Mouse (Mus musculus): ENCODE data around the gene Acss2. TPM values are rescaled to one million over a fixed set of nuclear protein-coding genes. Genes with fewer than 3 reads are reported as not detected.

The Acss2 gene
- total and polyA plus RNA-seq, 2 experiments from 2014 or later = 18.6 to 25.3 TPM

- H3K9me3 ChIP-seq (ENCODE audit: low read length) = no peaks in the 10 kb centered on the region
- 86% methylated on average over 9 of the region's 9 CpGs for WGBS
- no peak for DNase-seq (ENCODE audit: low spot score)
- no peak for ATAC-seq (ENCODE audit: low FRiP score)
- H3K27me3 ChIP-seq (ENCODE audit: insufficient read depth, low read length) = no peaks in the 10 kb centered on the region
- no peaks in the 10 kb centered on the region for H3K36me3 ChIP-seq (ENCODE audit: insufficient read depth, low read length)
- H3K27ac ChIP-seq (ENCODE audit: low read depth, low read length) = no peak overlapping the region
- H3K4me1 ChIP-seq (ENCODE audit: insufficient read depth, low read length) = peaks cover 3% of the 10 kb centered on the region; the same call in 1 of the 2 replicates
- no peak for TF ChIP-seq CTCF (IDR thresholded peaks at IDR 0.05)
- no peak overlapping the region for H3K4me2 ChIP-seq (ENCODE audit: low read depth, low read length, poor library complexity, severe bottlenecking)
- H3K9ac ChIP-seq (replicated peaks; ENCODE audit: low read length, poor library complexity, severe bottlenecking) = no peak overlapping the region
- H3K4me3 ChIP-seq (ENCODE audit: low read depth, low read length) = no peak overlapping the region
Measured at GRCm38 (mm10) chr2:155611834-155612550, 94.2 kb downstream of the Acss2 start.

GRCm38 (mm10) chr2:155613326-155613755 is 95.6 kb downstream of the Acss2 start:
- Histone ChIP-seq H3K36me3 (ENCODE audit: insufficient read depth, low read length) (no peaks in the 10 kb centered on the region), H3K4me3 (ENCODE audit: low read depth, low read length) (peak overlapping the region; percentile 17), H3K9ac (replicated peaks; ENCODE audit: low read length, poor library complexity, severe bottlenecking) (no peak overlapping the region), H3K27me3 (ENCODE audit: insufficient read depth, low read length) (no peaks in the 10 kb centered on the region), H3K4me2 (ENCODE audit: low read depth, low read length, poor library complexity, severe bottlenecking) (peak overlapping the region; percentile 28), H3K27ac (ENCODE audit: low read depth, low read length) (no peak overlapping the region), H3K9me3 (ENCODE audit: low read length) (no peaks in the 10 kb centered on the region), H3K4me1 (ENCODE audit: insufficient read depth, low read length) (peaks cover 3% of the 10 kb centered on the region; the same call in 1 of the 2 replicates)
- 8% methylated on average over 20 of the region's 20 CpGs for WGBS
- peak; percentile 79 for ATAC-seq (ENCODE audit: low FRiP score)
- no peak for TF ChIP-seq CTCF (IDR thresholded peaks at IDR 0.05)
- DNase-seq (ENCODE audit: low spot score) = peak; percentile 66

GRCm38 (mm10) chr2:155613953-155614352 is 96.2 kb downstream of the Acss2 start:
- H3K4me3 ChIP-seq (ENCODE audit: low read depth, low read length) = no peak overlapping the region
- TF ChIP-seq CTCF (IDR thresholded peaks at IDR 0.05) = no peak
- no peak overlapping the region for H3K27ac ChIP-seq (ENCODE audit: low read depth, low read length)
- no peaks in the 10 kb centered on the region for H3K36me3 ChIP-seq (ENCODE audit: insufficient read depth, low read length)
- no peaks in the 10 kb centered on the region for H3K9me3 ChIP-seq (ENCODE audit: low read length)
- peak overlapping the region; percentile 28; the same call in 1 of the 2 replicates for H3K4me2 ChIP-seq (ENCODE audit: low read depth, low read length, poor library complexity, severe bottlenecking)
- H3K9ac ChIP-seq (replicated peaks; ENCODE audit: low read length, poor library complexity, severe bottlenecking) = no peak overlapping the region
- DNase-seq (ENCODE audit: low spot score) (no peak), ATAC-seq (ENCODE audit: low FRiP score) (no peak)
- 73% methylated on average over 8 of the region's 8 CpGs for WGBS
- H3K27me3 ChIP-seq (ENCODE audit: insufficient read depth, low read length) = no peaks in the 10 kb centered on the region
- H3K4me1 ChIP-seq (ENCODE audit: insufficient read depth, low read length) = peaks cover 3% of the 10 kb centered on the region; the same call in 1 of the 2 replicates

GRCm38 (mm10) chr2:155616971-155617370 is 99.2 kb downstream of the Acss2 start:
- no peaks in the 10 kb centered on the region for H3K9me3 ChIP-seq (ENCODE audit: low read length)
- H3K27me3 ChIP-seq (ENCODE audit: insufficient read depth, low read length) = no peaks in the 10 kb centered on the region; the same call in 1 of the 2 replicates
- no peak overlapping the region for H3K27ac ChIP-seq (ENCODE audit: low read depth, low read length)
- WGBS = 58% methylated on average over 6 of the region's 6 CpGs
- H3K9ac ChIP-seq (replicated peaks; ENCODE audit: low read length, poor library complexity, severe bottlenecking) = no peak overlapping the region
- H3K4me2 ChIP-seq (ENCODE audit: low read depth, low read length, poor library complexity, severe bottlenecking) = no peak overlapping the region
- no peak for TF ChIP-seq CTCF (IDR thresholded peaks at IDR 0.05)
- ATAC-seq (ENCODE audit: low FRiP score) (no peak), DNase-seq (ENCODE audit: low spot score) (no peak)
- H3K4me1 ChIP-seq (ENCODE audit: insufficient read depth, low read length) = peaks cover 3% of the 10 kb centered on the region; the same call in 1 of the 2 replicates
- no peaks in the 10 kb centered on the region for H3K36me3 ChIP-seq (ENCODE audit: insufficient read depth, low read length)
- no peak overlapping the region for H3K4me3 ChIP-seq (ENCODE audit: low read depth, low read length)

- Histone ChIP-seq H3K36me3 (ENCODE audit: insufficient read depth, low read length) (no peaks in the 10 kb centered on the region), H3K9ac (replicated peaks; ENCODE audit: low read length, poor library complexity, severe bottlenecking) (no peak overlapping the region), H3K27me3 (ENCODE audit: insufficient read depth, low read length) (no peaks in the 10 kb centered on the region; the same call in 1 of the 2 replicates), H3K27ac (ENCODE audit: low read depth, low read length) (no peak overlapping the region), H3K4me1 (ENCODE audit: insufficient read depth, low read length) (no peaks in the 10 kb centered on the region), H3K4me3 (ENCODE audit: low read depth, low read length) (no peak overlapping the region), H3K9me3 (ENCODE audit: low read length) (no peaks in the 10 kb centered on the region), H3K4me2 (ENCODE audit: low read depth, low read length, poor library complexity, severe bottlenecking) (no peak overlapping the region)
- DNase-seq (ENCODE audit: low spot score) (peak; percentile 69), ATAC-seq (ENCODE audit: low FRiP score) (no peak)
- TF ChIP-seq CTCF (IDR thresholded peaks at IDR 0.05) = peak; percentile 82
- 22% methylated on average over 8 of the region's 8 CpGs for WGBS
Measured at GRCm38 (mm10) chr2:155619817-155620216, 102.1 kb downstream of the Acss2 start.

GRCm38 (mm10) chr2:155622606-155623005 is 104.9 kb downstream of the Acss2 start:
- no peak overlapping the region for H3K9ac ChIP-seq (replicated peaks; ENCODE audit: low read length, poor library complexity, severe bottlenecking)
- peaks cover 3% of the 10 kb centered on the region; the same call in 1 of the 2 replicates for H3K27me3 ChIP-seq (ENCODE audit: insufficient read depth, low read length)
- DNase-seq (ENCODE audit: low spot score) (no peak), ATAC-seq (ENCODE audit: low FRiP score) (no peak)
- no peak for TF ChIP-seq CTCF (IDR thresholded peaks at IDR 0.05)
- no peak overlapping the region for H3K4me3 ChIP-seq (ENCODE audit: low read depth, low read length)
- H3K27ac ChIP-seq (ENCODE audit: low read depth, low read length) = no peak overlapping the region
- no peaks in the 10 kb centered on the region for H3K9me3 ChIP-seq (ENCODE audit: low read length)
- no peaks in the 10 kb centered on the region for H3K4me1 ChIP-seq (ENCODE audit: insufficient read depth, low read length)
- 45% methylated on average over 10 of the region's 11 CpGs for WGBS
- H3K4me2 ChIP-seq (ENCODE audit: low read depth, low read length, poor library complexity, severe bottlenecking) = no peak overlapping the region
- H3K36me3 ChIP-seq (ENCODE audit: insufficient read depth, low read length) = no peaks in the 10 kb centered on the region

Data from midbrain, postnatal 0 days (tissue).